Mouse (Mus musculus): ENCODE data around the gene Tef. TPM values are rescaled to one million over a fixed set of nuclear protein-coding genes. Genes with fewer than 3 reads are reported as not detected.
A peak's percentile ranks its signal among the peaks of the same experiment; 100 is the strongest.

Tef gene
- polyA plus RNA-seq, 1 experiment from 2014 or later = 29.7 TPM

DNA sequence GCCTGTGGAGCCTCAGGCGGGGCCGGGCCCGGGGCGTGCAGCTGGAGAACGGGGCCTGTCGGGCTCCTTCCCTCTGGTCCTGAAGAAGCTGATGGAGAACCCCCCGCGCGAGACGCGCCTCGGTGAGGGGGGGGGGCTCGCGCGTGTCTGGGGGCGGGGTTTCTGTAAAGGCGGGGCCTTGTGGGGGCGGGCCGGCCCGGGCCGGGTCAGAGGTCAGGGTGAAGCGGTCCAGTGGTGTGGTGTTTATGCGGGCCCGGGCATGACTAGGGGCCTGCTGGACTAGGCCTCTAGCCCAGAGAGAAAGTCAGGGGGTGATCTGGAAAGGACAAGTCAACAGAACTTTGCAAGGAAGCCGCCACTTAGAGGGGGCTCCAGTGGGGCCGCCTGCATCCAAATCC lies 9.4 kb downstream of the Tef start:
- peaks cover 11% of the 10 kb centered on the region for H3K36me3 ChIP-seq
- no peak for ATAC-seq (ENCODE audit: insufficient number of reproducible peaks, insufficient read depth, low FRiP score, low TSS enrichment)

GRCm38 (mm10) chr15:81812287-81812686 lies 10.1 kb downstream of the Tef start:
- Histone ChIP-seq H3K9me3 (no peaks in the 10 kb centered on the region), H3K36me3 (peaks cover 18% of the 10 kb centered on the region), H3K4me2 (replicated peaks) (peak overlapping the region; percentile 81), H3K27ac (0 out of 2 replicates have a peak overlapping the region, but pooled peaks have one; percentile 88), H3K4me1 (peaks cover 24% of the 10 kb centered on the region), H3K27me3 (no peaks in the 10 kb centered on the region), H3K4me3 (peak overlapping the region; percentile 66), H3K9ac (peak overlapping the region; percentile 69)
- no peak for ATAC-seq (ENCODE audit: insufficient number of reproducible peaks, insufficient read depth, low FRiP score, low TSS enrichment)
- WGBS = 37% methylated on average over 3 of the region's 3 CpGs

More for the DNA sequence above, 9.4 kb downstream of the Tef start:
- H3K9ac ChIP-seq = peak overlapping the region; percentile 69
- peaks cover 24% of the 10 kb centered on the region for H3K4me1 ChIP-seq
- peak overlapping the region; percentile 81 for H3K4me2 ChIP-seq (replicated peaks)
- no peaks in the 10 kb centered on the region for H3K27me3 ChIP-seq
- WGBS = under 1% methylated on average over 21 of the region's 26 CpGs
- H3K27ac ChIP-seq = peak overlapping the region; percentile 88
- no peaks in the 10 kb centered on the region for H3K9me3 ChIP-seq
- H3K4me3 ChIP-seq = peak overlapping the region; percentile 66

DNA sequence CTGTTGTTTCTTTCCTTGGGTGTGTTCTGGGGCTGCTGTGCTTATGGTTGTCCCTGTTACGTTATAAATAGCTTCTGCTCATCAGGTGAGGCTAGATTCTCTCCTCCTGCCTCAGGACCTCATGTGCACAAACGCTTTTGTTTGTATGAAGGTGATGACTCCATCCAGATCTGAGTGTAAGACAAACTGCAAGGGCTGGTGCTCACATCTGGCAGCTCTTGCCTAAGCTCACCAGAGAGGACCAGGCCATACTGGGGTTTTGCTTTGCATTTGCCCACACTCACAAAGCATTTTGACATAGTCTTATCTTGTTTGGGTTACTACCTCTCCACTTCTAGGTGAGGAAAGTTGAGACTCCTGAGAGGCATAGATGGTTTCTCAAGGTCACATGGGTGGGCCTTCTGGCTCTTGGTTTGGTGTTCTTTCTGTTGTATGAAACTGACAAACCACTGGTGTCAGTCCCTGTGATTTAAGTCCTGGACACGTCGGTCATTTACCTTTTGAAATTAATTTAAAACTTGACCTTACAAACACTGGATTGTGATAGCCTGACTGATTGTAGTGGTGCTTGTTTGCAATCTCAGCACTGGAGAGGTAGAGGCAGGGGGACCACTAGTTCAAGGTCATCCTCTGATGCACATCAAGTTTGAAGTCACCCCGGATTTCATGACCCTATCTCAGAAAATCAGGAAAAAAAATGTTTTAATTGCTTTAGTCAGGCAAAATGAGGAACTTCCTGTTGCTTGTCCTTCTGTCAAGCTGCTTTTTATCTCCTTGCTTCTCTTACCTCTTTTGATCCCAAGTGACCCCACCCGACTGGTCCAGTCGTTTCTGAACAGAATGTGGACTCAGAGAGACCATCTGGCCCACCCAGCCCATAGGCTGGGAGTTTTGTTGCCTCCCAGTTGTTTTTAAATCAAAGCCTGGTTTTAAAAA lies 10.7 kb downstream of the Tef start:
- peaks cover 24% of the 10 kb centered on the region for H3K4me1 ChIP-seq
- no peak overlapping the region for H3K9ac ChIP-seq
- no peaks in the 10 kb centered on the region for H3K9me3 ChIP-seq
- peaks cover 19% of the 10 kb centered on the region for H3K36me3 ChIP-seq
- H3K27ac ChIP-seq = no peak overlapping the region
- peak overlapping the region; percentile 66; the same call in 1 of the 2 replicates for H3K4me3 ChIP-seq
- no peaks in the 10 kb centered on the region for H3K27me3 ChIP-seq
- peak overlapping the region; percentile 81 for H3K4me2 ChIP-seq (replicated peaks)
- 56% methylated on average over 7 of the region's 7 CpGs for WGBS
- ATAC-seq (ENCODE audit: insufficient number of reproducible peaks, insufficient read depth, low FRiP score, low TSS enrichment) = no peak

DNA sequence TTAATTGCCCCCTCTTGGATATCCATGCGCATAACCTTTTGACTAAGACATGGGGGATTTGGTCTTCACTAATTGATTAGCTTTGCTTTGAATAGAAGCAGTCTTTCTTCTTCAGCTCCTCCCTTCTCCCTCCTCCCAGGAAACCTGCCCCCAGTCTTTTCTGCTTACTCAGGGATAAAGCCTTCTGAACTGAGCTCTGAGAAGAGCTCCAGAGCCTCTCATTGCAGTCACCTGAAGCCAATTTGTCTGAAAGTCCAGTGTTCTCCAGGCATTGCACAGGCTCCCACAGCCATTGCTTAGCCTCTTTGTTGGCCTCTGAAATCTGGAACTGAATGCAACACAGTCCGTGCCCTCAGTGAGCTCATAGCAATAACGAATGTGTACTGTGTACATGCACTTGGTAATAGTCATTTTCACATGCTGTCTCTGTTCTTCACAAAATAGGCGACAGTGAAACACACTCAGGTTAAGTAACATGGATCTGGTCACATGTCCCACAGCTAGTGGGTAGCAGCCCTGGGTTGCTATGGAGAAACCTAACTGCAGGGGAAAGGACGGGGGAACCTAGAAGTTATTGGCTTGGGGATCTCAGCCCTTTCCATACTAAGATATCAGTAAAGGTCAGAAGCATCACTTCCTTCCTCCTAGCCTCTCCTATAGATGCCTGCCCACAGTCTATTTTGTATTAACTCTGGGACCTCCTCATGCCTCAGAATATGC lies 11.9 kb downstream of the Tef start:
- Histone ChIP-seq H3K4me1 (peaks cover 24% of the 10 kb centered on the region), H3K4me2 (replicated peaks) (no peak overlapping the region; the same call in 1 of the 2 replicates), H3K27me3 (no peaks in the 10 kb centered on the region), H3K4me3 (no peak overlapping the region), H3K36me3 (peaks cover 21% of the 10 kb centered on the region), H3K9me3 (no peaks in the 10 kb centered on the region), H3K9ac (no peak overlapping the region), H3K27ac (no peak overlapping the region)
- no peak for ATAC-seq (ENCODE audit: insufficient number of reproducible peaks, insufficient read depth, low FRiP score, low TSS enrichment)
- 62% methylated on average over 5 of the region's 5 CpGs for WGBS

- 91% methylated on average over 12 of the region's 12 CpGs for WGBS
- no peak overlapping the region for H3K4me2 ChIP-seq (replicated peaks)
Measured at GRCm38 (mm10) chr15:81814716-81815370, 12.6 kb downstream of the Tef start.

DNA sequence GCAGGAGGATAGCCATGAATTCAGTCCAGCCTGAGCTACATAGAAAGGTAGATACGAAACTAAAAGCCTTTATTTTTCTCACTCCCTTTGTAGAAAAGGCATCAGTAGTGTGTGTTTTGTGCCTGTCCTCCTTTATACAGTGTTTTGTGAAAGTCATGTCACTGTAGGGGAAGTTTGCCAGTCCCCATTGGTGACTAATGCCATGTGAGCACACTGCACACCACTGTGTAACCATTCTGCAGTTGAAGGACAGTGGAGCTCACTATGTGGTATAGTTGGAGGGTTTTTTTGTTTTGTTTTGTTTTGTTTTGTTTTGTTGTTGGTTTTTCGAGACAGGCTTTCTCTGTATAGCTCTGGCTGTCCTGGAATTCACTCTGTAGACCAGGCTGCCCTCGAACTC lies 16.2 kb downstream of the Tef start:
- H3K27ac ChIP-seq = no peak overlapping the region
- no peaks in the 10 kb centered on the region for H3K27me3 ChIP-seq
- no peak for ATAC-seq (ENCODE audit: insufficient number of reproducible peaks, insufficient read depth, low FRiP score, low TSS enrichment)
- peaks cover 5% of the 10 kb centered on the region for H3K4me1 ChIP-seq
- no peaks in the 10 kb centered on the region for H3K9me3 ChIP-seq
- H3K4me3 ChIP-seq = no peak overlapping the region
- WGBS = 92% methylated on average over 3 of the region's 3 CpGs
- H3K4me2 ChIP-seq (replicated peaks) = no peak overlapping the region
- H3K9ac ChIP-seq = no peak overlapping the region
- H3K36me3 ChIP-seq = peaks cover 45% of the 10 kb centered on the region

More at GRCm38 (mm10) chr15:81814716-81815370, 12.6 kb downstream of the Tef start:
- no peaks in the 10 kb centered on the region for H3K27me3 ChIP-seq
- no peak overlapping the region for H3K4me3 ChIP-seq
- H3K36me3 ChIP-seq = peaks cover 25% of the 10 kb centered on the region
- no peak overlapping the region for H3K27ac ChIP-seq
- H3K9ac ChIP-seq = no peak overlapping the region
- H3K4me1 ChIP-seq = peaks cover 20% of the 10 kb centered on the region
- H3K9me3 ChIP-seq = no peaks in the 10 kb centered on the region
- no peak for ATAC-seq (ENCODE audit: insufficient number of reproducible peaks, insufficient read depth, low FRiP score, low TSS enrichment)

GRCm38 (mm10) chr15:81822631-81823030 lies 20.4 kb downstream of the Tef start:
- 80% methylated on average over 3 of the region's 3 CpGs for WGBS
- Histone ChIP-seq H3K4me2 (replicated peaks) (no peak overlapping the region), H3K4me3 (no peak overlapping the region), H3K27me3 (no peaks in the 10 kb centered on the region), H3K9ac (no peak overlapping the region), H3K4me1 (no peaks in the 10 kb centered on the region), H3K27ac (no peak overlapping the region), H3K36me3 (peaks cover 56% of the 10 kb centered on the region), H3K9me3 (no peaks in the 10 kb centered on the region)
- no peak for ATAC-seq (ENCODE audit: insufficient number of reproducible peaks, insufficient read depth, low FRiP score, low TSS enrichment)

DNA sequence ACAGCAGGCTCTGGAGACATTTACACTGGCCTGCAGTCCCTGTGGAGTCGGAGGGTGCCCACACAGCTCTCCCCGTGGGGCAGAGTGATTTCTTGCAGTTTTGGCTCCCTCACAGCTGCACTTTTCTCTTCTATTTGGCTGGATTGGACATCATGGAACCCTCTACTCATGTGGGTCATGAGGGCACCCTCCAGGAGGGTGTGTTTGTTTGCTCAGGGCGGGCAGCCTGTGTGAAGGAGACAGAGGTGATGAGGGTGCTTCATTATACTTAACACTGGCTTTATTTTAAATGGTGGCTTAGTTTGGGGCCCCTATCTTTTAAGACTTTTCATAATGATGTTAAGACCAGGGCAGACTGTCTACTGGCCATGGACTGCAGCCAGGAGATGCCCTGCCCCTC lies 22.6 kb downstream of the Tef start:
- H3K4me1 ChIP-seq = no peaks in the 10 kb centered on the region
- H3K4me2 ChIP-seq (replicated peaks) = no peak overlapping the region
- no peak for ATAC-seq (ENCODE audit: insufficient number of reproducible peaks, insufficient read depth, low FRiP score, low TSS enrichment)
- peaks cover 51% of the 10 kb centered on the region for H3K36me3 ChIP-seq
- H3K9ac ChIP-seq = no peak overlapping the region
- 83% methylated on average over 3 of the region's 3 CpGs for WGBS
- no peaks in the 10 kb centered on the region for H3K9me3 ChIP-seq
- no peak overlapping the region for H3K4me3 ChIP-seq
- no peak overlapping the region for H3K27ac ChIP-seq
- no peaks in the 10 kb centered on the region for H3K27me3 ChIP-seq

DNA sequence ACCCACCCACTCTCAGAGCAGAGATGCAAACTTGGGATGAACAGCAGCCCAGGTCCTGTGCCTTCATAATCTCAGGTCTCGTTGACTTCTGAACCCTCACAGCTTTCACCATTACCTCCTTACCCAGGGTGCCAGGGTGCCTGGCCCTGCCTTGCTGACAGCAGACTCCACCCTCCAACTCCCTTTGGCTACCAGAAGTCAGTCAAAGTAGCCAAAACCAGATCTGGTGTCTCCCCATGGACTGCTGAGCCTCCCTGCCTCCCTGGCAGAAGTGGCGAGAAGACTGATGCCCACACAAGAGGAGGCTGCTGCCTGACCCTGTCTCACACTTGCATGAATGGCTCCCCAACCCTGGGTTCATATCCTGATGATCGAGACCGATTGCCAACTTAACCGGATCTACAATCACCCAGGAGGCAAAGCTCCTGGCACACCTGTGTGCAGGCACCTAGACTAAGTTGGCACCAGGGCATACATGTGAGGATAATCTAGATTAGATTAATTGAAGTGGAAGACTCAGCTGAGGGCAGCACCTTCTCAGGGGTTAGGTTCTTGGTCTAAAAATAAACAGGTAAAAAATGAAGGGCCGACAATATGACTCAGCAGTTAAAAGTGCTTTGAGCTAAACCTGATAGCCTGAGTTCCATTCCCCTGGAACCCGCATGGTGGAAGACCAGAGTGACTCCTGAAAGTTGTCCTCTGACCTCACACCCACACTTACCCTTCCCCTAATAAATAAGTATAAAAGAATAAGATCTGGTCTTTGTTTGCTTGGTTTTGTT lies 26.4 kb downstream of the Tef start:
- no peak for ATAC-seq (ENCODE audit: insufficient number of reproducible peaks, insufficient read depth, low FRiP score, low TSS enrichment)
- peaks cover 29% of the 10 kb centered on the region for H3K36me3 ChIP-seq
- H3K4me2 ChIP-seq (replicated peaks) = no peak overlapping the region
- H3K9ac ChIP-seq = no peak overlapping the region
- no peaks in the 10 kb centered on the region for H3K27me3 ChIP-seq
- H3K4me3 ChIP-seq = no peak overlapping the region
- no peak overlapping the region for H3K27ac ChIP-seq
- no peaks in the 10 kb centered on the region for H3K9me3 ChIP-seq
- H3K4me1 ChIP-seq = peaks cover 3% of the 10 kb centered on the region; the same call in 1 of the 2 replicates
- 90% methylated on average over 7 of the region's 7 CpGs for WGBS

- H3K27me3 ChIP-seq = no peaks in the 10 kb centered on the region
- WGBS = 80% methylated on average over 2 of the region's 2 CpGs
Measured at GRCm38 (mm10) chr15:81829208-81829580, 27.0 kb downstream of the Tef start.

DNA sequence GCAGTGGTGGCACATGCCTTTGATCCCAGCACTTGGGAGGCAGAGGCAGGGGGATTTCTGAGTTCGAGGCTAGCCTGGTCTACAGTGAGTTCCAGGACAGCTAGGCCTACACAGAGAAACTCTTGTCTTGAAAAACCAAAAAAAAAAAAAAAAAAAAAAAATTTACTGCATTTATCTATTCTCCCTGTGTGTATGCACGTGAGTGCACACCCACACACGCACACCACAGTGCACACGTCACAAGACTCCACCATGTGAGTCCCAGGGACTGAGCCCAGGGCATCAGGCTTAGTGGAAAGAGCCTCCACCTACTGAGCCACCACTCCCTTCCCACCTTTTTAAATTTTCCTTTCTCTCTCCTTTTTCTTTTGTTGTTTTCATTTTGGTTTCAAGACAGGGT lies 28.3 kb downstream of the Tef start:
- ATAC-seq (ENCODE audit: insufficient number of reproducible peaks, insufficient read depth, low FRiP score, low TSS enrichment) = no peak
- Histone ChIP-seq H3K4me3 (no peak overlapping the region), H3K9me3 (no peaks in the 10 kb centered on the region), H3K4me2 (replicated peaks) (no peak overlapping the region), H3K9ac (no peak overlapping the region), H3K36me3 (peaks cover 17% of the 10 kb centered on the region), H3K27ac (no peak overlapping the region), H3K4me1 (peaks cover 8% of the 10 kb centered on the region; the same call in 1 of the 2 replicates), H3K27me3 (0 out of 2 replicates have a peak, but pooled peaks cover 2% of the 10 kb centered on the region)
- WGBS = 85% methylated on average over 4 of the region's 4 CpGs

More at GRCm38 (mm10) chr15:81829208-81829580, 27.0 kb downstream of the Tef start:
- H3K9me3 ChIP-seq = no peaks in the 10 kb centered on the region
- peaks cover 5% of the 10 kb centered on the region; the same call in 1 of the 2 replicates for H3K4me1 ChIP-seq
- H3K4me2 ChIP-seq (replicated peaks) = no peak overlapping the region
- H3K27ac ChIP-seq = no peak overlapping the region
- no peak overlapping the region for H3K4me3 ChIP-seq
- peaks cover 24% of the 10 kb centered on the region for H3K36me3 ChIP-seq
- no peak overlapping the region for H3K9ac ChIP-seq
- no peak for ATAC-seq (ENCODE audit: insufficient number of reproducible peaks, insufficient read depth, low FRiP score, low TSS enrichment)
